Mouse (Mus musculus) midbrain, embryonic 11.5 days (tissue): Measurements from ENCODE around the gene Cmss1. TPM values are rescaled to one million over a fixed set of nuclear protein-coding genes. Genes with fewer than 3 reads are reported as not detected.

Source experiments
- ATAC-seq: fragments of 200-750 bp; cut with Nextera tagmentation; 2 replicates; pipeline ENCODE4 v1.8.0; 2017; ENCODE audit warnings: moderate TSS enrichment, moderate library complexity; ENCODE audit not compliant: low FRiP score
- DNase-seq: peaks from one replicate; pipeline ENCODE4 v3.0.0; 2015; ENCODE audit warnings: low spot score; ENCODE audit errors: missing footprints
- H3K27ac ChIP-seq: fragments of 300-500 bp; sonication (generic); 2 replicates; pipeline ENCODE4 v1.5.1; 2014; ENCODE audit warnings: low read depth, low read length
- H3K27me3 ChIP-seq: fragments of 300-500 bp; sonication (generic); 2 replicates; pipeline ENCODE4 v1.6.1; 2014; ENCODE audit warnings: mild to moderate bottlenecking, low read length, moderate library complexity, mixed read lengths; ENCODE audit not compliant: control insufficient read depth, insufficient read depth
- H3K36me3 ChIP-seq: fragments of 300-500 bp; sonication (generic); 2 replicates; pipeline ENCODE4 v1.6.1; 2014; ENCODE audit warnings: mild to moderate bottlenecking, low read length, moderate library complexity, mixed read lengths; ENCODE audit not compliant: control insufficient read depth, insufficient read depth
- H3K4me1 ChIP-seq: fragments of 300-500 bp; sonication (generic); 2 replicates; pipeline ENCODE4 v1.6.1; 2014; ENCODE audit warnings: low read length; ENCODE audit not compliant: control insufficient read depth, insufficient read depth
- H3K4me2 ChIP-seq: fragments of 300-500 bp; sonication (generic); 2 replicates; pipeline ENCODE4 v1.6.1; 2014; ENCODE audit warnings: mild to moderate bottlenecking, moderate library complexity
- H3K4me3 ChIP-seq: fragments of 300-500 bp; sonication (generic); 2 replicates; pipeline ENCODE4 v1.5.1; 2014; ENCODE audit warnings: low read depth, low read length
- H3K9ac ChIP-seq: fragments of 300-500 bp; sonication (generic); 2 replicates; pipeline ENCODE4 v1.6.1; 2014; ENCODE audit warnings: low read length
- H3K9me3 ChIP-seq: fragments of 300-500 bp; sonication (generic); 2 replicates; pipeline ENCODE4 v1.6.1; 2016; ENCODE audit warnings: low read length; ENCODE audit not compliant: control insufficient read depth
- WGBS: fragments of 180-500 bp; shearing (Covaris S2); extraction: QIAGEN DNeasy Blood & Tissue Kit; methylation state at CpG from one replicate; pipeline ENCODE4 v1.1.7; 2014; 5-methylcytosine and 5-hydroxymethylcytosine counted together
- polyA plus RNA-seq: library from polyadenylated mRNA; unstranded; fragments of >200 nt; fragmentation: Nextera tagmentation; extraction: Ambion mirVana; gene quantifications from 2 replicates; pipeline ENCODE4 v1.2.1, GENCODE M21; 2014

Cmss1 gene
- polyA plus RNA-seq, 1 experiment from 2014 or later: 56.3 TPM

DNA sequence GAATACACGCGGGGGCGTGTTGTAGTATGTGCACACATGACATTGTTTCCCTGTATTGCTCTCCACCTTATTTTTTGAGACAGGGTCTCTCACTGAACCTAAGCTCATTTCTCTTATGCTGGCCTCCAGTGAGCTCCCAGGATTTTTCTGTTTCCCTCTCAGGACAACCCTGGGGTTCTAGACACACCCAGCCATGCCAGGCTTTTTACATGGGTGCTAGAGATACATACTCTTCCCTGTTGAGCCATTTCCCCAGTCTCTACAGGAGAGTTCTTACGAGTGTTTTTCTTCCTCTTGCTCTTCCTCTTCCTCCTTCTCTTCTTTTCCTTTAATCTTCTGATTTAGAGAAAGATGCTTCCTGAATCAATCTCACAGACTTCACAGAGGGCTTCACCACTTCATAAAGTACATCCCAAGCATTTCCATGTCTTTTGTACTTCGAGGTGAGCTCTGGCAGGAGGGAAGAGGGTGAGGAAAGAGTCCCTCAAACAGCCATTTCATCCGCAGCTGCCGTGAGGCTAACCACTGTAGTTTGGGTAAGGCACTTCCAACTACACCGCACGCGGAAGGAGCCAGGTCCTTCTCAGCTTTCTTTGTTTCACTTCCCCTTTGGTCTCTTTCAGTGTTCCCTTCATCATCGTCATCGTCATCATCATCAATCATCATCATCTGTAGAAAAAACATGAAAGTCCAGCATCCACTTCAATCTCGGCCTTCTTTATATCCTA is 347.1 kb downstream of the Cmss1 start:
- Histone ChIP-seq H3K4me1 (no peaks in the 10 kb centered on the region), H3K9ac (no peak overlapping the region), H3K27ac (no peak overlapping the region), H3K4me3 (no peak overlapping the region), H3K36me3 (no peaks in the 10 kb centered on the region), H3K4me2 (no peak overlapping the region), H3K9me3 (no peaks in the 10 kb centered on the region), H3K27me3 (no peaks in the 10 kb centered on the region)
- 88% methylated on average over 13 of the region's 13 CpGs for WGBS
- ATAC-seq (no peak), DNase-seq (no peak)

Other genes starting within 250 kb of the Cmss1 start
- 1.1 TPM in 2 replicates for gene Col8a1, start 147.9 kb upstream of the Cmss1 start, polyA plus RNA-seq